Mouse (Mus musculus) testis, adult 2 months (tissue): Measurements from ENCODE around the gene Chst4.

Experiments used
- CTCF ChIP-seq: fragments of 200-500 bp; IDR thresholded peaks from 2 replicates; pipeline ENCODE4 v1.5.1; 2012; ENCODE audit warnings: low read depth, mild to moderate bottlenecking, inconsistent platforms, low read length, moderate library complexity; ENCODE audit not compliant: control insufficient read depth, insufficient read depth, insufficient replicate concordance
- POLR2A ChIP-seq: fragments of 200-500 bp; IDR thresholded peaks from 2 replicates; pipeline ENCODE4 v1.6.1; 2012; ENCODE audit warnings: low read depth, mild to moderate bottlenecking, inconsistent platforms, low read length, moderate library complexity; ENCODE audit not compliant: control insufficient read depth

GRCm38 (mm10) chr8:109979339-109979738, 60.2 kb downstream of the Chst4 start:
- TF ChIP-seq POLR2A (no peak), CTCF (no peak)
